Comparison of ENCODE assay signal across 10 mouse cellular contexts in genomic region chr8:124780236-124780635, GRCm38 (mm10). TPM values are rescaled to one million over a fixed set of nuclear protein-coding genes. Genes with fewer than 3 reads are reported as not detected.
DNase-seq lines count a peak whose midpoint lies in the region; TF ChIP-seq lines count a peak whose summit lies in the region.
"Had no signal": no experiment of that assay in that cellular context is flagged by ENCODE, and none has a peak within 500 bp of the region (broad histone marks: within the 10 kb centered on the region; RNA-seq: fewer than 3 reads in every experiment).

No protein-coding gene starts in this region.

- TF ChIP-seq POLR2A in myocyte (IDR thresholded peaks at IDR 0.05; ENCODE audit: insufficient read length, low read depth) = no peak

- no peak overlapping the region for H3ac ChIP-seq in myocyte (ENCODE audit: control insufficient read depth, insufficient read length)

- no peaks in the 10 kb centered on the region for H3K79me2 ChIP-seq in myocyte (ENCODE audit: control insufficient read depth, insufficient read depth)

- peak; percentile 26 for DNase-seq in gastrocnemius, postnatal 14 days
- DNase-seq in gastrocnemius, postnatal 36 days = no peak
- peak; percentile 79 for DNase-seq in Muller cell, postnatal 12 days (ENCODE audit: inconsistent ontology term)
- peak; percentile 65 to 74 for DNase-seq in cerebellum, postnatal 36 days
- peak; percentile 78 to 83 for DNase-seq in heart, postnatal 10 days
- DNase-seq in liver = no peak
- no peak for DNase-seq in left cerebral cortex, adult 9 months (ENCODE audit: low spot score in 2 of 2)

- H3K36me3 ChIP-seq in myocyte (ENCODE audit: control insufficient read depth, insufficient read depth) = no peaks in the 10 kb centered on the region
- H3K36me3 ChIP-seq: embryonic facial prominence, embryonic 12.5 days; limb, embryonic 13.5 days had no signal

- H3K4me2 ChIP-seq in myocyte (ENCODE audit: low read depth) = peak overlapping the region; percentile 19
- H3K4me2 ChIP-seq: embryonic facial prominence, embryonic 12.5 days; limb, embryonic 13.5 days had no signal

- H3K4me3 ChIP-seq in myocyte = no peak overlapping the region
- H3K4me3 ChIP-seq: embryonic facial prominence, embryonic 12.5 days; limb, embryonic 13.5 days had no signal

- peaks cover 10% of the 10 kb centered on the region for H3K27me3 ChIP-seq in myocyte (ENCODE audit: control insufficient read depth, insufficient read depth, insufficient read length)
- H3K27me3 ChIP-seq: embryonic facial prominence, embryonic 12.5 days had no signal

- intact Hi-C loops in gastrocnemius, postnatal 14 days (cut with DNase I; ENCODE audit: low total_unique reads) = no loop called here
- intact Hi-C loops in gastrocnemius, postnatal 36 days (cut with DNase I) = no loop called here
- intact Hi-C loops in heart, postnatal 10 days (cut with DNase I) = loop anchor here (5.0 kb wide), 1 partner anchor 47 kb away; no protein-coding TSS in a partner anchor

TF ChIP-seq in myocyte, 11 proteins besides CTCF, POLR2A, EP300 and RAD21:
- TF ChIP-seq REST (IDR thresholded peaks at IDR 0.05; ENCODE audit: insufficient read depth, insufficient read length) (no peak), POLR2AphosphoS2 (IDR thresholded peaks at IDR 0.05; ENCODE audit: insufficient read length, low read depth) (no peak), CEBPB (IDR thresholded peaks at IDR 0.05; ENCODE audit: insufficient read depth, poor library complexity, severe bottlenecking) (no peak), MAX (IDR thresholded peaks at IDR 0.05; ENCODE audit: low read depth) (no peak), TCF12 (IDR thresholded peaks at IDR 0.05; ENCODE audit: insufficient read depth, poor library complexity, severe bottlenecking) (no peak), MYOD1 (IDR thresholded peaks at IDR 0.05; ENCODE audit: control insufficient read depth in 1 of 3, insufficient read length in 2 of 3, low read depth in 2 of 3) (no peak), USF1 (IDR thresholded peaks at IDR 0.05; ENCODE audit: low read depth) (no peak), MYOG (IDR thresholded peaks at IDR 0.05; ENCODE audit: control insufficient read depth in 1 of 3, insufficient read depth in 1 of 3, insufficient read length in 2 of 3, low read depth in 2 of 3) (no peak), TCF3 (IDR thresholded peaks at IDR 0.05; ENCODE audit: insufficient read length, low read depth) (no peak)

RNA-seq across cellular contexts. Expression of gene Trim67, which starts 12.7 kb away (rescaled TPM):
- total RNA-seq in gastrocnemius, postnatal 14 days (2021) = under 1 TPM; 0.07 to 0.18 TPM
- total RNA-seq in gastrocnemius, postnatal 36 days (2021) = under 1 TPM; 0.05 to 0.35 TPM
- total RNA-seq in heart, postnatal 10 days (2021) = 1 to 10 TPM in 1 of 2 experiments, under 1 TPM in 1; 0.22 to 1.2 TPM
- 0.01 TPM for polyA plus RNA-seq in myocyte (2012; fragmentation: generic; extraction: Trizol)

RNA-seq across cellular contexts. Expression of gene Fam89a, which starts 28.6 kb away (rescaled TPM):
- total RNA-seq in gastrocnemius, postnatal 14 days (2021) = under 1 TPM; 0.66 to 1.00 TPM
- under 1 TPM; 0.37 to 0.64 TPM for total RNA-seq in gastrocnemius, postnatal 36 days (2021)
- 1 to 10 TPM; 1.8 TPM for total RNA-seq in heart, postnatal 10 days (2021)
- polyA plus RNA-seq in myocyte (2012; fragmentation: generic; extraction: Trizol) = 0.36 TPM

RNA-seq across cellular contexts. Expression of gene Arv1, which starts 58.3 kb away (rescaled TPM):
- total RNA-seq in gastrocnemius, postnatal 14 days (2021) = 1 to 10 TPM; 2.8 to 3.3 TPM
- total RNA-seq in gastrocnemius, postnatal 36 days (2021) = 1 to 10 TPM; 2.2 to 2.9 TPM
- total RNA-seq in heart, postnatal 10 days (2021) = 1 to 10 TPM; 5.2 to 5.7 TPM
- 10.0 TPM for polyA plus RNA-seq in myocyte (2012; fragmentation: generic; extraction: Trizol)

RNA-seq across cellular contexts. Expression of gene Ttc13, which starts 58.5 kb away (rescaled TPM):
- 10 to 100 TPM; 16.9 to 22.3 TPM for total RNA-seq in gastrocnemius, postnatal 14 days (2021)
- 10 to 100 TPM; 15.6 to 18.5 TPM for total RNA-seq in gastrocnemius, postnatal 36 days (2021)
- total RNA-seq in heart, postnatal 10 days (2021) = 10 to 100 TPM; 21.2 to 21.6 TPM
- polyA plus RNA-seq in myocyte (2012; fragmentation: generic; extraction: Trizol) = 25.6 TPM

Comparison
In these comparisons a context has a peak if more than half of its experiments do, and no peak if none do; other contexts are left out.
1. DNase-seq: peak in gastrocnemius, postnatal 14 days (single experiment), Muller cell, postnatal 12 days (single experiment), cerebellum, postnatal 36 days (2 of 2) and heart, postnatal 10 days (2 of 2); none in gastrocnemius, postnatal 36 days (0 of 2), liver (single experiment) and left cerebral cortex, adult 9 months (0 of 2).